Mouse (Mus musculus) spleen, adult 18-20 months (tissue): ENCODE measurements at regions not wholly inside any gene's neighbourhood (a gene's known extent, or its start where the extent isn't known, plus 50 kb on each side); places are given as distances from the start of the nearest gene placed in this dataset.
A peak's percentile ranks its signal among the peaks of the same experiment; 100 is the strongest.

Experiments used
- DNase-seq, 2 experiments: peaks; one replicate each; pipeline ENCODE4 v3.0.0; 2022; ENCODE audit warnings: mixed read lengths in 2 of 2

DNA sequence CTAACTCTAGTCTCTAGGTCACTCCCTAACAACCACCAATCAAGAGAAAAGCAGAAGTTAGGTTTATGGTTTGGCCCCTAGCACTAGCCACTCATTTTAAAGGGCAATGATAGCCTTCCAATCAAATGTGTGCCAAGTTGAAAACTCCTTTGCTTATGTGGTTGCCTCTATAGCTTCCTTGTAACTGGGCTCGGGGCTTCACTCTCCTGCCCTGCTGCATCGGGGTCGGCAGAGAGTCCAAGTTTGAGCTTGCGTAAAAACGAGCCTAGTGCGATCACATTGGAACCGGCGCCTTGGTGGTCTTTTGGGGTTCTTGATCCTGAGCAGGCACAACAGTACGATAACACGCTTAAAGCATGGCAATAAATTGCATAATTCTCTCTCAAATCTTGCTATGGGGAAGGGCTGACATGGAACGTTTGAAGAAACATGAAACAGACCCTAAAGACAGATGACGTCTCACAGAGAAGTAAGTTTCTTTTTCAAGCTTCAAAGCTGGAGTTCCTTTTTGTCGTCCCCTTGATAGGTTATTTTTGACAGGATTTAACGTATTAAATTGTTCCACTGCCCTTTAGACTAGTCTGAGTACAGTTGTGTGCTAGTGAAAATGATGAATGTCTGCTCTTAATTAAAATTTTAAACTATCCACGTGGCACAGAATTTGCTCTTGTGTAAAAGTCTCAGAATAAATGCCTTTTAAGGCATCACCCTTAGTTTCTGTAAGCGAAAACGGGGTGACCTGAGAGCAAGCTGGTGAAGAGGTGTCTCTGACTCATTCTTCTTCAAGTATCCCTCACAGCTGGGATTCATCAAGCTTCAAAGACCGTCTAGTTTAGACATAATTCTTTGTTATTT, 52.0 kb downstream of the 4930426L09Rik start:
- no peak for DNase-seq

- DNase-seq: no peak
Measured at GRCm38 (mm10) chr2:19055500-19055899, 57.4 kb downstream of the 4930426L09Rik start.

DNA sequence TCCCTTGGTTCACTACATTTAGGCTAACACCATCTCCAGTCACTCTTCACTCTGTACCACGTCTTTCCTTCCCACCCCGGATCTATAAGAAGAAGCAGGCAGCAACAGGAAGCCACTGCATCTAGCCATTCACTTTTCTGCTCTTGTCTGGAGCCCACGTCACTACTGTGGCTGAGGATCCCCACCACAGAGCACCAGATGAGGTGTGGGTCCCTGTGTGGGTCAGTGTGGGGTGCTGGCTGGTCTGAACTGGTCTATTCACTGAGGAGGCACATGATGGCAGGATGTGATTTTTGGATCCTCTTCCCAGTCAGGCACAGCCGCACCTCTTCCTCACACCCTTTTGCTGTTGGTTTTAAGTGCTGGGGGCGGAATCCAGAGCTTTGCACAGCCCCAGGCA, 59.7 kb downstream of the 4930426L09Rik start:
- DNase-seq: no peak

GRCm38 (mm10) chr2:19058765-19059164, 60.6 kb downstream of the 4930426L09Rik start:
- no peak for DNase-seq

DNA sequence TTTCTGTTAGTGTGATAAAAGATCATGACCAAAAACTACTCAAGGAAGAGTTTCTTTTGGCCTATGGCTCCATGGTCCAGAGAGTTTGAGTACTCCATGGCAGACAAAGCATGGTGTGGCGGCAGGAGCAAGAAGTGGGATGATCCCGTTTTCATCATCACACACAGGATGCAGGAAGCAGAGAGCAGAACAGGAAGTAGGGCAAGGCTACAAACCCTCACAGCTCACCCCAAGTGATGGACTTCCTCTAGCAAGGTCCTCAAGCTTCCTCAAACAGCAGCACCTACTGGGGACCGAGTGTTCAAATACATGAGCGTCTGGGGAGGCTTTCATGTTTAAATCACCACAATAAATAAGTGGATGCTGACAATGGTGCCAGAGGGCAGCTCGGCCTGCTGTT, 61.1 kb downstream of the 4930426L09Rik start:
- peak in 1 of 2 experiments; percentile 16 for DNase-seq

- DNase-seq: no peak
Measured at GRCm38 (mm10) chr2:19060218-19060915, 62.2 kb downstream of the 4930426L09Rik start.

- no peak for DNase-seq
Measured at GRCm38 (mm10) chr2:19064560-19065362, 66.6 kb downstream of the 4930426L09Rik start.

DNA sequence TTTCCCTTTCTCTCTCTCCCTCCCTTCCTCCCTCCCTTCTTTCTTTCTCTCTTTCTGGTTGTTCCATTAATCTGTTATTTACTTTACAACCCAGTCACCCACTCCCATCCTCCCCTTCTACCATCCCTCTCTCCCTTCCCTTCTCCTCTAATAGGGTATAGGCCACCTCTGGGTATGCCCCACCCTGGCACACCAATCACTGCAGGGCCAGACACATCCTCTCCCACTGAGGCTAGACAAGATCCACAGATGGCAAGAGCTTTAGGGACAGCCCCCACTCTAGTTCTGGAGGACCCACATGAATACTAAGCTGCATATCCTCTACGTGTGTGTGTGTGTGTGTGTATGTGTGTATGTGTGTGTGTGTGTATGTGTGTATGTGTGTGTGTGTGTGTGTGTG, 67.4 kb downstream of the 4930426L09Rik start:
- no peak for DNase-seq

- no peak for DNase-seq
Measured at GRCm38 (mm10) chr2:19068161-19068560, 70.0 kb downstream of the 4930426L09Rik start.

DNA sequence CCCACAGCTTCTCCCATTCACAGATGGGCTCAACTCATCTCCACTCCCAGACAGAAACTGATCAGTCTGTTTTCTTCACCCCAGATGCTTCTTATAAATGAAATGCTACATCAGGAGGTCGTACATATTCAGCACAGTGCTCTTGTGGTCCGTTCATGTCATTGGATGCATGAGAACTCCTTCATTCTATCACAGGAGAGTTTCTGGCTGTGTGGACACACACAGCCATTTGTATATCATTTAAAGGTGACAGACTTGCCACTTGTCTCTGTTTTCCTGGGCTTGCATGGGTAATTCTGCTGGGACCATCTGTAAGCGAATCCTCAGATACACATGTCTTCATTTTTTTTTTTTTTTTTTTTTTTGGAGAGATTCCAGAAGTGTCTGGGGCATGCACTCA, 85.7 kb downstream of the 4930426L09Rik start:
- no peak for DNase-seq

GRCm38 (mm10) chr2:19085105-19085504, 87.0 kb downstream of the 4930426L09Rik start:
- no peak for DNase-seq

DNA sequence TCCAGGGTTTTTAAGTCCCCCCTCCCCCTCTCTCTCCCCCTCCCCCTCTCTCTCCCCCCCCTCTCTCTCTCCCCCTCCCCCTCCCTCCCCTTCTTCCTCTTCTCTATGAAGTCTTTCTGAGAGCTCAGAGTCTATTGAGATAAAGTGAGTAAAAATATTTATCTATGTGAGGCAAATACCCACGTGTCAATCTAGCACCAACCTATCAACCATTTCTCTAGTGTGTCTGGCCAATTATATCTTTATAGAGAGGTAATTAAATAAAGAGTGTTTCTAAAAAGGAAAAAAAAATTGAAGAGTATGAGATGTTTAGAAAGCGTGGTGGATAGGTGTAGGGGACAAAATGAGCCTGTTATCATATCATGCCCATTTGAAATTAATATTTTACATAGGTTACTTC, 88.0 kb downstream of the 4930426L09Rik start:
- DNase-seq: no peak

DNA sequence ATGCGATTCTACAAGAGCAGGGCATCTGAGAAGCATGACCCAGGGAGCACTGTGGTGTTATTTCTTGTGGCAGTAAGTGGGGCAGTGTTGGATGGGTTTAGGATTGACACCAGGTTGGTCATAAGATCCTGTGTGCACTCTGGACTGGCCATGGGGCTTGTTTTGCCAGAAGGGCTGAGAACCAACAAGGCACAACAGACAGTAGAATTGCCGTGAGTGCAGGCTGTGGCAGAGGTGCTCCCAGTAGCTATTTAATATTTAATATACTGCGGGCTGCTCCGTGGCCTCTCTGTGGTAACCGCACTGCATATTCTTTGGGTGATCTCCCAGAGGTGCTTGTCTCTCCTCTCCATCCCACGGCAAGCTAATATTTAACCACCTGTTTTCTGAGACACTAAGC, 88.5 kb downstream of the 4930426L09Rik start:
- DNase-seq: no peak

DNA sequence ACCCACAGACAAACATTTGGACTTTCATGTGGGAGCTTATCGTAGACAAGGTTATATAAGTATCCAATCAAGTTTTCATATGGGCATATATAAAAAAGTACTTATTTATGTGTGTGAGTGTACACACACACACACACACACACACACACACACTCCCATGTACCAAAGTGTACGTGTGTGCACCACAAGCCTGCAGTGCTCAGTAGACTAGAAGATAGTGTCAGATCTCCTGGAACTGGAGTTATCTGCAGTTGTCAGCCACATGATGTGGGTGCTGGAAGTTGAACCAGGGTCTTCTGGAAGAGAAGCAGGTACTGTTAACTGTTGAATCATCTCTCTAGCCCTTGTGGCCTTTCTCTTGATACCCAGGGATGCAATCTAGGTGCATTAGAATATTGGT, 99.7 kb upstream of the Armc3 start:
- no peak for DNase-seq

DNA sequence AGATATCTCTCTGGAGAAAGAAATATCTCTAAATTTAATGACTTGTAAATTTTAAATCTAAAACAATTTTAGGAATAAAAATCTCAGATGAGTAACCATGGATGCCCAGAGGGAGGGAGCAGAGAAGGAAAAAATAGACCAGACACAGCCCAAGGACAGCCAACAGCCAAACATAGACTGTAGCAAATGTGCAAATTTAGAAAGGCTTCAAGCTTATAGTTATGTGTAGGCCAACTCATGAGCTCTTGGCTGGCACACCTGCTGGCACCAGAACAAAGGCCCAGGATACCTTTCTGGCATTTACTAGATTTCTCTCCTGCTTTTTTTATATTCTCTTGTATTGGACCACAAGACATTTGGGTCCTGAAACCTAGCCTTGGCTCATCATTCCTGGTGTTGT, 90.3 kb upstream of the Armc3 start:
- DNase-seq: no peak

GRCm38 (mm10) chr2:19119871-19120270, 79.2 kb upstream of the Armc3 start:
- no peak for DNase-seq

DNA sequence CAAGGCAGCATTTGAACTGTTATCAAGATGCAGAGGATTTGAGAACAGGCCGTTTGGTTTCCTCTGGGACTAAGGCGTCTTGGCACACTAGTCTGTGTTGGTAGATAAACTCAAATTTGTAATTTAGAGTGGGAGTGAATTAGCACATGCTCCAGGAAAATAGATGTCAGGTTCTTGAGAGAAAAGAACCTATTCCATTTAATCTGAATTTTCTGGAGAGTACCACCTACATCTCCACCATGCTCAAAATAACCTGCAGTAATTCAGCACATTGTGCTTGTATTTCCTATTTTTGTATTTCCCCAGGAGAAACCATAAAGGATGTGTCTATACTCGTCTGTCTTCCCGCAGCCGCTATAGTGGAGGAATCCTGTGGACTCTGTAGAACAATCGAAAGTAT, 66.2 kb upstream of the Armc3 start:
- no peak for DNase-seq

- DNase-seq: no peak
Measured at GRCm38 (mm10) chr2:19142586-19142985, 56.5 kb upstream of the Armc3 start.

DNA sequence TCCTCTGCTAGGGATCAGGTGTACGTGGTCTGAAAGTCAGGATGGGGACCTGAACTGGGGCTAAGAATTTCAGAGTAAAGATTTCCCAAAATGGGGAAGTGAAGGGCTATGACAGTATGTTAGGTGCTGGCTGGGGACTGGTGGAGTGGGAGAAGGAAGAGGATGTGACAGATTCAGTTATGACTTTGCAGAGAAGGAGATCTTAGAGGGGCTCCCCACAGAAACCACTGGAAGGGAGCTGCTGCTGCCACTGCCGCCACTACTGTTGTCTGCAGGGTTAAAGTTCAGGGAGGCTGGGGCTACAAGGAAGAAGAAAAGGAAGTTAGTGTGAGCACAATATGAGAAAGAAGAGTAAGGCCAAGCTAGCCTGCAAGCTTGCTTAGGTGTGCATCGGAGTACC, 53.7 kb upstream of the Armc3 start:
- peak in 1 of 2 experiments; percentile 2 for DNase-seq

GRCm38 (mm10) chr2:19145881-19146280, 53.2 kb upstream of the Armc3 start:
- no peak for DNase-seq

GRCm38 (mm10) chr2:19146289-19146688, 52.8 kb upstream of the Armc3 start:
- DNase-seq: no peak

DNA sequence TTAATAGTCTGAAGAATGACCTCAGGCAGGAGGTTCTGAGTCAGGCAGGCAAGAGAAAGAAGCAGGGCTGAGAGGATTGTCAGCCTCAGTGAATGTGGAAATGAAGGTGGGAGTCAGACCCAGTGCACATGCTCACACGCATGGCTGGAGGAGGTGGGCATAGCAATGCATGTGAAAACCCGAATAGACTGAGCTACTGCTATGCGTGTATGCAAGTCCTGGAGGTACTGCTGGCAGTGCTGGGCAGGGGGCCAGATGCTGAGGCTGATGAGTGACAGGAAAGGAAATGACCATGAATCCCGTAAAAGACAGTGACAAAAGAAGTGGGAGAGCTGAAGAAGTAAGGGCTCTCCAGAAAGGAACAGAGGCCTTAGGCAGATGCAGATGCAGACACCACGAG, 50.3 kb upstream of the Armc3 start:
- no peak for DNase-seq
